Mouse (Mus musculus): ENCODE measurements around the gene Usp17le.
"Not testable (repeated sequence)": the region's sequence is repeated elsewhere in the genome, so short reads cannot be mapped to it uniquely, and the experiment has no call there.

The Usp17le gene

GRCm38 (mm10) chr7:104777370-104777769, at the start of gene Usp17le:
Usp17le (minus strand) TSS chr7:104777470.
- DNase-seq: not testable (repeated sequence)

GRCm38 (mm10) chr7:104810335-104810734, 33.1 kb upstream of the Usp17le start:
- DNase-seq: not testable (repeated sequence)

GRCm38 (mm10) chr7:104790796-104791195, 13.5 kb upstream of the Usp17le start:
- no peak for DNase-seq

Measured in cerebellum, postnatal 25 days (tissue).